In the genomic region with DNA sequence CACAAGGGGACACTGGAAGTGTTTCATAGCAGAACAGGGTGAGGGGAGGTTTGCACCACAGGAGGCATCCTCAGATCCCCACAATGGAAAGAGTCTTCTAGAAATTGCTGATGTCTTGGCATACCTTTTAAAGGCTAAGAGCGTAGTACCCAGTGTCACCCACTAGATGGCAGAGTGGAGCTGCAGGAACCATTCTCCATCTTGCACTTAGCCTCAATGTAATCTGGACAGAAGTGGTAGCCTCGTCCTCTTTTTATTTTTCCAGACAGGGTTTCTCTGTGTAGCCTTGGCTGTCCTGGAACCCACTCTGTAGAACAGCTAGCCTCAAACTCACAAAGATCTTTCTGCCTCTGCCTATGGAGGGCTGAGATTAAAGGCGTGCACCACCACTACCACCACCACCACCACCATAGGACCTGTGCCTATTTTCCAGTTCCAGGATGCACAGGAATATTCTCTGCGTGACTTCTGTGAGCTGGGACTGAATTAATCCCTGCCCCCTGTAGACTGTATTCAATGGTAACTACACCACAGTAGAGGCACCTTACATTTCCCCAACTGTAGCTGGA, we compare ENCODE assay signal across 8 mouse cellular contexts.
DNase-seq lines count a peak whose midpoint lies in the region; ATAC-seq and TF ChIP-seq lines count a peak whose summit lies in the region.

No protein-coding gene starts in this region.

- no peak overlapping the region for H3K9ac ChIP-seq in forebrain, embryonic 15.5 days (replicated peaks)

- no peaks in the 10 kb centered on the region for H3K4me1 ChIP-seq in G1E (ENCODE audit: insufficient read depth, low read depth, low read length)
- H3K4me1 ChIP-seq in forebrain, embryonic 15.5 days = no peaks in the 10 kb centered on the region

- H3K4me2 ChIP-seq in forebrain, embryonic 15.5 days (replicated peaks) = no peak overlapping the region

- H3K36me3 ChIP-seq in G1E (replicated peaks) = peaks cover 31% of the 10 kb centered on the region
- no peaks in the 10 kb centered on the region for H3K36me3 ChIP-seq in forebrain, embryonic 15.5 days

- no peak overlapping the region for H3K4me3 ChIP-seq in G1E (ENCODE audit: low read depth, low read length)
- H3K4me3 ChIP-seq in forebrain, embryonic 15.5 days = no peak overlapping the region

- no peaks in the 10 kb centered on the region for H3K27me3 ChIP-seq in G1E (ENCODE audit: insufficient read depth, low read length)
- no peaks in the 10 kb centered on the region for H3K27me3 ChIP-seq in forebrain, embryonic 15.5 days

- no peaks in the 10 kb centered on the region; the same call in 1 of the 2 replicates for H3K9me3 ChIP-seq in G1E (replicated peaks)
- H3K9me3 ChIP-seq in forebrain, embryonic 15.5 days = no peaks in the 10 kb centered on the region

- WGBS in forebrain, embryonic 15.5 days = 51% methylated on average over 4 of the region's 4 CpGs

- intact Hi-C loops in left cerebral cortex, postnatal 4 days (cut with DNase I) = loop anchor here (10.0 kb wide), 1 partner anchor 219 kb away; no protein-coding TSS in a partner anchor

- peak; percentile 96 for TF ChIP-seq CTCF in G1E (IDR thresholded peaks at IDR 0.05; ENCODE audit: low read depth, low read length)

- DNase-seq in layer of hippocampus, postnatal 10 days (ENCODE audit: low spot score in 2 of 2) = peak; percentile 55 to 61
- DNase-seq in layer of hippocampus, adult 9-10 months (ENCODE audit: low spot score) = no peak
- DNase-seq in G1E (ENCODE audit: low spot score) = peak; percentile 27
- peak; percentile 29 for DNase-seq in cerebellum, adult 11 months
- peak; percentile 58 for DNase-seq in left cerebral cortex, postnatal 4 days
- DNase-seq in naive thymus-derived CD4-positive, alpha-beta T cell, adult 2 months (ENCODE audit: low read depth) = peak; percentile 82
- no peak for DNase-seq in gastrocnemius, postnatal 10 days

- peak; percentile 84 for ATAC-seq in G1E (ENCODE audit: extremely low read depth, insufficient number of reproducible peaks, low FRiP score, poor library complexity, severe bottlenecking)
- ATAC-seq in forebrain, embryonic 15.5 days (replicated peaks) = peak; percentile 43; the same call in 1 of the 2 replicates

- H3K27ac ChIP-seq in forebrain, embryonic 15.5 days (replicated peaks) = no peak overlapping the region

Comparison
In these comparisons a context has a peak if more than half of its experiments do, and no peak if none do; other contexts are left out.
1. DNase-seq: peak in layer of hippocampus, postnatal 10 days (2 of 2), G1E (single experiment), cerebellum, adult 11 months (single experiment), left cerebral cortex, postnatal 4 days (single experiment) and naive thymus-derived CD4-positive, alpha-beta T cell, adult 2 months (single experiment); none in layer of hippocampus, adult 9-10 months (single experiment) and gastrocnemius, postnatal 10 days (single experiment).